27 mouse cellular contexts compared by ENCODE assay signal in the genomic region with DNA sequence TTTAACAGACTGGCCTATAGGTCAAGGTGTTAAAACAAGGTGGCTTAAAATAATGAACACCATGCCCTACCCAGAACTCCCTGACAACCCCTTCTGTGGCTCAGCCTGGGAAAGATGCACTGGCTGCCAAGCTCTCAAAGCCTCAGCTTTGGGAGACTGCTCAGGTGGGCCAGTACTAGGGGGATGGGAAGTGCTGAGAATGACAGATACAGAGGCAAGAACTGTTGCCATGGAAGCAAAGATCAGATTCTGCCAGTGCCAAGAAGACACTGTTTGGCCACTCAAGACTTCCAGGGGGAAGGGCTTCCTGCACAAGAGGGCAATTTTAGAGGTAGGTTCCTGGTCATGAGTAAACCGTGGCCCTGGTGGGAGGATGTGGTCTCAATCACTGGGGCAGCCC. TPM values are rescaled to one million over a fixed set of nuclear protein-coding genes. Genes with fewer than 3 reads are reported as not detected.
A peak's percentile ranks its signal among the peaks of the same experiment; 100 is the strongest.
DNase-seq lines count a peak whose midpoint lies in the region; ATAC-seq lines count a peak whose summit lies in the region.
"Had no signal": no experiment of that assay in that cellular context is flagged by ENCODE, and none has a peak within 500 bp of the region (broad histone marks: within the 10 kb centered on the region; RNA-seq: fewer than 3 reads in every experiment).

No protein-coding gene starts in this region.

- no peaks in the 10 kb centered on the region for H3K36me3 ChIP-seq in heart, embryonic 14.5 days (ENCODE audit: control insufficient read depth, insufficient read depth, low read length)
- no peaks in the 10 kb centered on the region for H3K36me3 ChIP-seq in heart, embryonic 11.5 days (ENCODE audit: control insufficient read depth, insufficient read depth, low read length)
- peaks cover 8% of the 10 kb centered on the region; the same call in 1 of the 2 replicates for H3K36me3 ChIP-seq in liver, embryonic 13.5 days
- H3K36me3 ChIP-seq in liver, embryonic 11.5 days (ENCODE audit: control insufficient read depth, insufficient read depth, low read length): no peaks in the 10 kb centered on the region
- H3K36me3 ChIP-seq in neural tube, embryonic 13.5 days: no peaks in the 10 kb centered on the region
- no peaks in the 10 kb centered on the region for H3K36me3 ChIP-seq in neural tube, embryonic 15.5 days
- H3K36me3 ChIP-seq: lung, embryonic 15.5 days; midbrain, embryonic 12.5 days; stomach, embryonic 15.5 days had no signal

- no peak overlapping the region for H3K27ac ChIP-seq in heart, embryonic 14.5 days (replicated peaks in 1 of 2; ENCODE audit: control insufficient read depth in 1 of 2, insufficient read depth in 1 of 2, low read depth in 2 of 2, low read length in 2 of 2)
- H3K27ac ChIP-seq in heart, embryonic 11.5 days (ENCODE audit: low read depth, low read length): no peak overlapping the region
- peak overlapping the region; percentile 26; the same call in 1 of the 2 replicates for H3K27ac ChIP-seq in liver, embryonic 13.5 days
- no peak overlapping the region for H3K27ac ChIP-seq in liver, embryonic 11.5 days (ENCODE audit: low read depth, low read length)
- no peak overlapping the region for H3K27ac ChIP-seq in neural tube, embryonic 13.5 days (replicated peaks)
- no peak overlapping the region for H3K27ac ChIP-seq in neural tube, embryonic 15.5 days (replicated peaks)
- H3K27ac ChIP-seq: forebrain, embryonic 10.5 days; limb, embryonic 12.5 days; liver, embryonic 14.5 days; lung, embryonic 15.5 days; midbrain, embryonic 12.5 days; stomach, embryonic 15.5 days had no signal

- H3K9ac ChIP-seq in heart, embryonic 14.5 days (ENCODE audit: low read length): peak overlapping the region; percentile 42; the same call in 1 of the 2 replicates
- H3K9ac ChIP-seq in heart, embryonic 11.5 days (ENCODE audit: low read depth, low read length): no peak overlapping the region
- H3K9ac ChIP-seq in liver, embryonic 13.5 days: no peak overlapping the region; the same call in 1 of the 2 replicates
- no peak overlapping the region for H3K9ac ChIP-seq in liver, embryonic 11.5 days (ENCODE audit: low read depth, low read length)
- H3K9ac ChIP-seq in neural tube, embryonic 13.5 days: 0 out of 2 replicates have a peak overlapping the region, but pooled peaks have one; percentile 12
- no peak overlapping the region for H3K9ac ChIP-seq in neural tube, embryonic 15.5 days (replicated peaks)
- H3K9ac ChIP-seq: liver, embryonic 14.5 days; lung, embryonic 15.5 days; midbrain, embryonic 12.5 days; stomach, embryonic 15.5 days had no signal

- WGBS in heart, embryonic 14.5 days: 44% methylated on average over 1 of the region's 1 CpGs
- 50% methylated on average over 1 of the region's 1 CpGs for WGBS in heart, embryonic 11.5 days (ENCODE audit: insufficient replicate concordance)
- 46% methylated on average over 1 of the region's 1 CpGs for WGBS in liver, embryonic 13.5 days (ENCODE audit: insufficient replicate concordance)
- 50% methylated on average over 1 of the region's 1 CpGs for WGBS in liver, embryonic 11.5 days
- WGBS in neural tube, embryonic 13.5 days: 70% methylated on average over 1 of the region's 1 CpGs
- WGBS in neural tube, embryonic 15.5 days: 73% methylated on average over 1 of the region's 1 CpGs

- H3K9me3 ChIP-seq in heart, embryonic 14.5 days (ENCODE audit: control insufficient read depth, low read length): no peaks in the 10 kb centered on the region
- H3K9me3 ChIP-seq in heart, embryonic 11.5 days (replicated peaks; ENCODE audit: control insufficient read depth, low read length): no peaks in the 10 kb centered on the region
- no peaks in the 10 kb centered on the region for H3K9me3 ChIP-seq in liver, embryonic 13.5 days (replicated peaks)
- no peaks in the 10 kb centered on the region for H3K9me3 ChIP-seq in liver, embryonic 11.5 days (ENCODE audit: control insufficient read depth, low read length)
- no peaks in the 10 kb centered on the region for H3K9me3 ChIP-seq in neural tube, embryonic 13.5 days
- no peaks in the 10 kb centered on the region for H3K9me3 ChIP-seq in neural tube, embryonic 15.5 days (replicated peaks)
- H3K9me3 ChIP-seq: forebrain, embryonic 10.5 days; lung, embryonic 15.5 days; midbrain, embryonic 12.5 days; stomach, embryonic 15.5 days had no signal

- no peak overlapping the region; the same call in 1 of the 2 replicates for H3K4me2 ChIP-seq in heart, embryonic 14.5 days (ENCODE audit: low read length)
- no peak overlapping the region for H3K4me2 ChIP-seq in heart, embryonic 11.5 days
- H3K4me2 ChIP-seq in liver, embryonic 13.5 days: no peak overlapping the region
- H3K4me2 ChIP-seq in liver, embryonic 11.5 days: no peak overlapping the region
- no peak overlapping the region for H3K4me2 ChIP-seq in neural tube, embryonic 13.5 days
- no peak overlapping the region for H3K4me2 ChIP-seq in neural tube, embryonic 15.5 days
- H3K4me2 ChIP-seq: limb, embryonic 12.5 days; lung, embryonic 15.5 days; midbrain, embryonic 12.5 days; stomach, embryonic 15.5 days had no signal

- H3K4me1 ChIP-seq in heart, embryonic 14.5 days (ENCODE audit: control insufficient read depth in 2 of 2, insufficient read depth in 2 of 2, low read length in 2 of 2): peaks cover 31 to 46% of the 10 kb centered on the region in 2 experiments
- peaks cover 64% of the 10 kb centered on the region for H3K4me1 ChIP-seq in heart, embryonic 11.5 days (ENCODE audit: control insufficient read depth, insufficient read depth, low read length)
- peaks cover 90% of the 10 kb centered on the region for H3K4me1 ChIP-seq in liver, embryonic 13.5 days (replicated peaks)
- peaks cover 48% of the 10 kb centered on the region for H3K4me1 ChIP-seq in liver, embryonic 11.5 days (replicated peaks; ENCODE audit: control insufficient read depth, insufficient read depth, low read length)
- peaks cover 76% of the 10 kb centered on the region for H3K4me1 ChIP-seq in neural tube, embryonic 13.5 days (replicated peaks)
- H3K4me1 ChIP-seq in neural tube, embryonic 15.5 days: peaks cover 60% of the 10 kb centered on the region

- ATAC-seq in heart, embryonic 14.5 days (ENCODE audit: insufficient number of reproducible peaks, insufficient read depth, low FRiP score, low read depth): no peak
- no peak for ATAC-seq in heart, embryonic 11.5 days (replicated peaks; ENCODE audit: insufficient number of reproducible peaks, low FRiP score, low TSS enrichment)
- ATAC-seq in liver, embryonic 13.5 days (ENCODE audit: low read depth): no peak
- no peak for ATAC-seq in liver, embryonic 11.5 days (replicated peaks; ENCODE audit: low FRiP score)
- ATAC-seq in neural tube, embryonic 13.5 days (ENCODE audit: low read depth): no peak
- no peak for ATAC-seq in neural tube, embryonic 15.5 days (ENCODE audit: low FRiP score)
- ATAC-seq in frontal cortex, adult (ENCODE audit: low TSS enrichment): no peak
- ATAC-seq: activated CD4-positive, CD25-positive, alpha-beta regulatory T cell, adult 4 months; intestine, embryonic 16.5 days had no signal

- DNase-seq in liver, embryonic 13.5 days: no peak
- no peak for DNase-seq in liver, embryonic 11.5 days (ENCODE audit: low spot score)
- DNase-seq: adrenal gland, adult 8-10 months; cerebellum, adult 18-20 months; cerebellum, postnatal 14 days; gastrocnemius, postnatal 10 days; kidney, postnatal 36 days; lung, postnatal 4 days; thymus, adult 2 months; thymus, postnatal 4 days had no signal

- no peaks in the 10 kb centered on the region for H3K27me3 ChIP-seq in heart, embryonic 14.5 days (ENCODE audit: control insufficient read depth, insufficient read depth, low read length)
- H3K27me3 ChIP-seq in heart, embryonic 11.5 days (ENCODE audit: control insufficient read depth, insufficient read depth, low read length): no peaks in the 10 kb centered on the region
- H3K27me3 ChIP-seq in liver, embryonic 13.5 days: no peaks in the 10 kb centered on the region
- H3K27me3 ChIP-seq in liver, embryonic 11.5 days (replicated peaks; ENCODE audit: control insufficient read depth, insufficient read depth, low read length): no peaks in the 10 kb centered on the region
- H3K27me3 ChIP-seq in neural tube, embryonic 13.5 days: no peaks in the 10 kb centered on the region
- H3K27me3 ChIP-seq in neural tube, embryonic 15.5 days (replicated peaks): no peaks in the 10 kb centered on the region
- H3K27me3 ChIP-seq: limb, embryonic 12.5 days; lung, embryonic 15.5 days; midbrain, embryonic 12.5 days; stomach, embryonic 15.5 days had no signal

- no peak overlapping the region for H3K4me3 ChIP-seq in heart, embryonic 14.5 days (ENCODE audit: control insufficient read depth in 1 of 2, insufficient read depth in 1 of 2, low read depth in 1 of 2, low read length in 2 of 2)
- H3K4me3 ChIP-seq in heart, embryonic 11.5 days (ENCODE audit: low read depth, low read length): no peak overlapping the region
- no peak overlapping the region for H3K4me3 ChIP-seq in liver, embryonic 13.5 days (replicated peaks)
- H3K4me3 ChIP-seq in liver, embryonic 11.5 days (ENCODE audit: low read depth, low read length): no peak overlapping the region
- no peak overlapping the region for H3K4me3 ChIP-seq in neural tube, embryonic 13.5 days
- no peak overlapping the region for H3K4me3 ChIP-seq in neural tube, embryonic 15.5 days (replicated peaks)
- H3K4me3 ChIP-seq: forebrain, embryonic 10.5 days; limb, embryonic 12.5 days; lung, embryonic 15.5 days; midbrain, embryonic 12.5 days; stomach, embryonic 15.5 days had no signal

RNA-seq across cellular contexts. Expression of a gene that starts 24.8 kb away (rescaled TPM):
- 2.3 and 2.5 TPM in 2 replicates for polyA plus RNA-seq in heart, embryonic 14.5 days (2014; fragmentation: Nextera tagmentation; extraction: Ambion mirVana)
- 2.1 and 3.0 TPM in 2 replicates for polyA plus RNA-seq in heart, embryonic 11.5 days (2014; fragmentation: Nextera tagmentation; extraction: Ambion mirVana)
- 28.5 and 32.7 TPM in 2 replicates for polyA plus RNA-seq in liver, embryonic 13.5 days (2015; fragmentation: Nextera tagmentation; extraction: Ambion mirVana)
- 39.0 and 44.1 TPM in 2 replicates for polyA plus RNA-seq in liver, embryonic 11.5 days (2014; fragmentation: Nextera tagmentation; extraction: Ambion mirVana)
- 3.7 and 6.1 TPM in 2 replicates for polyA plus RNA-seq in neural tube, embryonic 13.5 days (2015; fragmentation: Nextera tagmentation; extraction: Ambion mirVana)
- polyA plus RNA-seq in neural tube, embryonic 15.5 days (2015; fragmentation: Nextera tagmentation; extraction: Ambion mirVana): 2.8 and 4.5 TPM in 2 replicates
- polyA plus RNA-seq: activated CD4-positive, CD25-positive, alpha-beta regulatory T cell, adult 4 months had no signal

RNA-seq across cellular contexts. Expression of a gene that starts 25.7 kb away (rescaled TPM):
- polyA plus RNA-seq in heart, embryonic 14.5 days (2014; fragmentation: Nextera tagmentation; extraction: Ambion mirVana): 14.4 and 17.1 TPM in 2 replicates
- 14.7 and 17.1 TPM in 2 replicates for polyA plus RNA-seq in heart, embryonic 11.5 days (2014; fragmentation: Nextera tagmentation; extraction: Ambion mirVana)
- 17.5 and 22.1 TPM in 2 replicates for polyA plus RNA-seq in liver, embryonic 13.5 days (2015; fragmentation: Nextera tagmentation; extraction: Ambion mirVana)
- polyA plus RNA-seq in liver, embryonic 11.5 days (2014; fragmentation: Nextera tagmentation; extraction: Ambion mirVana): 13.5 and 13.9 TPM in 2 replicates
- polyA plus RNA-seq in neural tube, embryonic 13.5 days (2015; fragmentation: Nextera tagmentation; extraction: Ambion mirVana): 20.1 and 24.6 TPM in 2 replicates
- polyA plus RNA-seq in neural tube, embryonic 15.5 days (2015; fragmentation: Nextera tagmentation; extraction: Ambion mirVana): 19.2 and 32.4 TPM in 2 replicates

RNA-seq across cellular contexts. Expression of a gene that starts 30.7 kb away (rescaled TPM):
- 0.28 TPM in 1 of 2 replicates, not detected in the other for polyA plus RNA-seq in heart, embryonic 14.5 days (2014; fragmentation: Nextera tagmentation; extraction: Ambion mirVana)
- polyA plus RNA-seq in heart, embryonic 11.5 days (2014; fragmentation: Nextera tagmentation; extraction: Ambion mirVana): not detected in 2 replicates
- polyA plus RNA-seq in liver, embryonic 13.5 days (2015; fragmentation: Nextera tagmentation; extraction: Ambion mirVana): not detected in 2 replicates
- not detected in 2 replicates for polyA plus RNA-seq in liver, embryonic 11.5 days (2014; fragmentation: Nextera tagmentation; extraction: Ambion mirVana)
- 0.18 TPM in 1 of 2 replicates, not detected in the other for polyA plus RNA-seq in neural tube, embryonic 13.5 days (2015; fragmentation: Nextera tagmentation; extraction: Ambion mirVana)
- 0.34 and 0.49 TPM in 2 replicates for polyA plus RNA-seq in neural tube, embryonic 15.5 days (2015; fragmentation: Nextera tagmentation; extraction: Ambion mirVana)
- polyA plus RNA-seq: activated CD4-positive, CD25-positive, alpha-beta regulatory T cell, adult 4 months; C2C12; embryonic facial prominence, embryonic 11.5 days; forebrain, embryonic 10.5 days; heart, postnatal 0 days; intestine, embryonic 16.5 days; kidney, embryonic 14.5 days; limb, embryonic 12.5 days; liver, embryonic 14.5 days; lung, embryonic 15.5 days; thymus, adult 2 months had no signal

Comparison
In these comparisons a context has a peak if more than half of its experiments do, and no peak if none do; other contexts are left out.
1. H3K9ac ChIP-seq: peak in heart, embryonic 14.5 days (single experiment) and neural tube, embryonic 13.5 days (single experiment); none in heart, embryonic 11.5 days (single experiment), liver, embryonic 13.5 days (single experiment), liver, embryonic 11.5 days (single experiment) and neural tube, embryonic 15.5 days (single experiment).